In genomic region chr5:124031068-124031955, GRCm38 (mm10) we compare ENCODE assay signal across 7 mouse cellular contexts. TPM values are rescaled to one million over a fixed set of nuclear protein-coding genes. Genes with fewer than 3 reads are reported as not detected.
DNase-seq lines count a peak whose midpoint lies in the region; ATAC-seq and TF ChIP-seq lines count a peak whose summit lies in the region.

No protein-coding gene starts in this region.

- DNase-seq in retina, postnatal 1 day, result peak; percentile 63
- no peak for DNase-seq in retina, embryonic 14.5 days (ENCODE audit: low spot score)
- DNase-seq in forebrain, embryonic 11.5 days (ENCODE audit: low spot score), result peak; percentile 67
- peak; percentile 57 for DNase-seq in kidney, postnatal 0 days (ENCODE audit: low spot score)
- peak; percentile 69 for DNase-seq in naive thymus-derived CD4-positive, alpha-beta T cell, adult 2 months (ENCODE audit: low read depth)
- DNase-seq in frontal cortex, postnatal 10 days (ENCODE audit: low spot score in 2 of 2), result no peak

- H3K9ac ChIP-seq in forebrain, embryonic 11.5 days (ENCODE audit: low read length), result peak overlapping the region; percentile 96
- H3K9ac ChIP-seq in kidney, postnatal 0 days (ENCODE audit: low read depth, low read length), result peak overlapping the region; percentile 82

- peak overlapping the region; percentile 84 for H3K4me2 ChIP-seq in forebrain, embryonic 11.5 days (ENCODE audit: low read depth, low read length, severe bottlenecking)
- H3K4me2 ChIP-seq in kidney, postnatal 0 days (ENCODE audit: low read length), result peak overlapping the region; percentile 69

- peak; percentile 26 for ATAC-seq in forebrain, embryonic 11.5 days (replicated peaks; ENCODE audit: low FRiP score)
- no peak for ATAC-seq in kidney, postnatal 0 days (replicated peaks; ENCODE audit: low FRiP score, low read depth)

- peaks cover 8% of the 10 kb centered on the region for H3K4me1 ChIP-seq in bone marrow, adult 2 months (ENCODE audit: control insufficient read depth, insufficient read depth, low read length)
- H3K4me1 ChIP-seq in forebrain, embryonic 11.5 days (replicated peaks; ENCODE audit: control insufficient read depth, insufficient read depth, low read length), result peaks cover 23% of the 10 kb centered on the region
- H3K4me1 ChIP-seq in kidney, postnatal 0 days (replicated peaks; ENCODE audit: insufficient read depth, low read length), result peaks cover 29% of the 10 kb centered on the region

- no peaks in the 10 kb centered on the region for H3K27me3 ChIP-seq in forebrain, embryonic 11.5 days (ENCODE audit: control insufficient read depth, insufficient read depth, low read length)
- H3K27me3 ChIP-seq in kidney, postnatal 0 days (ENCODE audit: insufficient read depth, low read length), result no peaks in the 10 kb centered on the region

- no peak for TF ChIP-seq POLR2A in bone marrow, adult 2 months (IDR thresholded peaks at IDR 0.05; ENCODE audit: borderline replicate concordance, control insufficient read depth, low read depth, low read length)

- TF ChIP-seq CTCF in bone marrow, adult 2 months (IDR thresholded peaks at IDR 0.05; ENCODE audit: control insufficient read depth, insufficient read depth, low read length), result no peak
- TF ChIP-seq CTCF in kidney, postnatal 0 days (IDR thresholded peaks at IDR 0.05; ENCODE audit: low read depth), result no peak

- 2% methylated on average over 26 of the region's 26 CpGs for WGBS in bone marrow, adult 2 months
- under 1% methylated on average over 25 of the region's 26 CpGs for WGBS in forebrain, embryonic 11.5 days
- 2% methylated on average over 26 of the region's 26 CpGs for whole genome bisulfite sequencing in kidney, postnatal 0 days

- no peaks in the 10 kb centered on the region for H3K9me3 ChIP-seq in forebrain, embryonic 11.5 days (ENCODE audit: control insufficient read depth, low read length)
- no peaks in the 10 kb centered on the region for H3K9me3 ChIP-seq in kidney, postnatal 0 days (replicated peaks; ENCODE audit: low read length)

- peak overlapping the region; percentile 92 for H3K4me3 ChIP-seq in bone marrow, adult 2 months (replicated peaks; ENCODE audit: control insufficient read depth, low read depth, low read length)
- H3K4me3 ChIP-seq in forebrain, embryonic 11.5 days (ENCODE audit: low read depth, low read length), result peak overlapping the region; percentile 92
- peak overlapping the region; percentile 72 for H3K4me3 ChIP-seq in kidney, postnatal 0 days (replicated peaks; ENCODE audit: low read depth, low read length)

- no peaks in the 10 kb centered on the region for H3K36me3 ChIP-seq in forebrain, embryonic 11.5 days (ENCODE audit: control insufficient read depth, insufficient read depth, low read length)
- no peaks in the 10 kb centered on the region for H3K36me3 ChIP-seq in kidney, postnatal 0 days (ENCODE audit: insufficient read depth, low read length)

- peak overlapping the region; percentile 84 for H3K27ac ChIP-seq in bone marrow, adult 2 months (ENCODE audit: control insufficient read depth, insufficient read depth, low read depth, low read length, poor library complexity)
- H3K27ac ChIP-seq in forebrain, embryonic 11.5 days (ENCODE audit: low read depth, low read length), result peak overlapping the region; percentile 78
- H3K27ac ChIP-seq in kidney, postnatal 0 days, result peak overlapping the region; percentile 88

RNA-seq across cellular contexts. Expression of gene Vps37b, which starts 0.8 kb away (rescaled TPM):
- polyA plus RNA-seq in bone marrow, adult 2 months (2011; ENCODE audit: insufficient read depth, insufficient read length, low replicate concordance, missing spikeins), result 11.3 and 26.1 TPM in 2 replicates
- polyA plus RNA-seq in forebrain, embryonic 11.5 days (2014; fragmentation: Nextera tagmentation; extraction: Ambion mirVana), result 60.2 and 61.4 TPM in 2 replicates
- 30.7 and 31.7 TPM in 2 replicates for polyA plus RNA-seq in kidney, postnatal 0 days (2015; fragmentation: Nextera tagmentation; extraction: Ambion mirVana)

RNA-seq across cellular contexts. Expression of gene Hip1r, which starts 57.9 kb away (rescaled TPM):
- 25.5 and 53.6 TPM in 2 replicates for polyA plus RNA-seq in bone marrow, adult 2 months (2011; ENCODE audit: insufficient read depth, insufficient read length, low replicate concordance, missing spikeins)
- 7.3 and 8.6 TPM in 2 replicates for polyA plus RNA-seq in forebrain, embryonic 11.5 days (2014; fragmentation: Nextera tagmentation; extraction: Ambion mirVana)
- 24.8 and 28.4 TPM in 2 replicates for polyA plus RNA-seq in kidney, postnatal 0 days (2015; fragmentation: Nextera tagmentation; extraction: Ambion mirVana)

Comparison
In these comparisons a context has a peak if more than half of its experiments do, and no peak if none do; other contexts are left out.
1. DNase-seq: peak in retina, postnatal 1 day (single experiment), forebrain, embryonic 11.5 days (single experiment), kidney, postnatal 0 days (single experiment) and naive thymus-derived CD4-positive, alpha-beta T cell, adult 2 months (single experiment); none in retina, embryonic 14.5 days (single experiment) and frontal cortex, postnatal 10 days (0 of 2).
2. Peak in every context shown above with its lines, with median percentiles within 50 percentile points of each other: H3K27ac ChIP-seq and H3K4me3 ChIP-seq.